Mouse (Mus musculus): ENCODE data around the gene Nfatc2. TPM values are rescaled to one million over a fixed set of nuclear protein-coding genes. Genes with fewer than 3 reads are reported as not detected.

Gene Nfatc2
- polyA plus RNA-seq, 1 experiment, result 7.8 TPM

DNA sequence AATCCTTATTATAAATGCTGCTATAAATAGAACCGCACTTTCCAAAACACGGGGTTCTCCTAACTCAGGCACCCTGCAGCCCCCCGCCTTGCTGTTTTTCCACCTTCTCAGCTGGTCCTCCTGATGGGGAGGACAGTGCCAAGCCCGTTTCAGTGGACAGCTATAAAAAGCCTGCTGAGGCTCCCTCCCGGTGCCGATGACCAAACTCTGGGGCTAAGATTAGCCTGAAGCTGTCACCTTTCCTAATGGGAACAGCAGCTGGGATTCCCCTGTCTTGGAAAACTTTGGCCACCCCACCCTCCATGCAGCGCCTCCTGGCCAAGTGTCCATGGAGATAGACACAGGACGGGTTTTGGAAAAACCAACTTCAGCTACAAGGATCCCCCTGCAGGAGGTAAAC is 81.9 kb downstream of the Nfatc2 start:
- no peaks in the 10 kb centered on the region for H3K9me3 ChIP-seq (replicated peaks; ENCODE audit: control insufficient read depth, insufficient read depth, low read length, poor library complexity, severe bottlenecking)
- no peak overlapping the region for H3K9ac ChIP-seq (ENCODE audit: low read depth, poor library complexity, severe bottlenecking)
- no peaks in the 10 kb centered on the region for H3K4me1 ChIP-seq (ENCODE audit: control insufficient read depth, insufficient read depth, low read length)
- no peak overlapping the region for H3K27ac ChIP-seq (ENCODE audit: insufficient read depth, low read length)
- H3K36me3 ChIP-seq (ENCODE audit: control insufficient read depth, insufficient read depth, low read length, poor library complexity, severe bottlenecking), result no peaks in the 10 kb centered on the region
- TF ChIP-seq CTCF (IDR thresholded peaks at IDR 0.05; ENCODE audit: low read depth, low read length) (no peak), EP300 (IDR thresholded peaks at IDR 0.05; ENCODE audit: insufficient read depth, low read depth, low read length) (no peak), POLR2A (IDR thresholded peaks at IDR 0.05; ENCODE audit: insufficient read depth, low read length) (no peak)
- no peak overlapping the region for H3K4me3 ChIP-seq (ENCODE audit: low read depth, low read length)
- H3K27me3 ChIP-seq (ENCODE audit: control insufficient read depth, insufficient read depth, low read length, poor library complexity, severe bottlenecking), result no peaks in the 10 kb centered on the region

GRCm38 (mm10) chr2:168518256-168518659 is 83.2 kb downstream of the Nfatc2 start:
- Histone ChIP-seq H3K4me1 (ENCODE audit: control insufficient read depth, insufficient read depth, low read length) (no peaks in the 10 kb centered on the region), H3K36me3 (ENCODE audit: control insufficient read depth, insufficient read depth, low read length, poor library complexity, severe bottlenecking) (no peaks in the 10 kb centered on the region), H3K9me3 (replicated peaks; ENCODE audit: control insufficient read depth, insufficient read depth, low read length, poor library complexity, severe bottlenecking) (no peaks in the 10 kb centered on the region), H3K9ac (ENCODE audit: low read depth, poor library complexity, severe bottlenecking) (no peak overlapping the region), H3K27me3 (ENCODE audit: control insufficient read depth, insufficient read depth, low read length, poor library complexity, severe bottlenecking) (no peaks in the 10 kb centered on the region), H3K27ac (ENCODE audit: insufficient read depth, low read length) (no peak overlapping the region), H3K4me3 (ENCODE audit: low read depth, low read length) (no peak overlapping the region)
- TF ChIP-seq CTCF (IDR thresholded peaks at IDR 0.05; ENCODE audit: low read depth, low read length) (no peak), POLR2A (IDR thresholded peaks at IDR 0.05; ENCODE audit: insufficient read depth, low read length) (no peak), EP300 (IDR thresholded peaks at IDR 0.05; ENCODE audit: insufficient read depth, low read depth, low read length) (no peak)

DNA sequence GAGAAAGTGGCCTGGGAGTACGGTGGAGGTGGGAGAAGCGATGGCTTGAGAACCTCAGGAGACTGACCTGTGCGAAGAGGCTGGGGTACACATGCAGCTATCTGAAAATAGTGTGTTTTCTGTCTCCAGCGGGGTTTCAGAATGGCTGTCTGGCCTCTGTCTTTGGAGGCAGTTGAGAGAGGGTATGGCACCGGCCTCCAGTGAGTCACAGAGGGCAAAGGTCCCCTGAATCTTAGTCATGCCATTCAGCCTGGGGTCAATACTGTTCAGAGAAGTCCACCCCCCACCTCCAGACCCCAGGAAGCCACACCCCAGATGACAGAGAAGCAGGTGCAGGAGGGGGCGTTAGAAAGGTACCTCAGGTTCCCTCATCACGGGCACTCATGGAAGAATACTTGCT is 83.7 kb downstream of the Nfatc2 start:
- Histone ChIP-seq H3K27me3 (ENCODE audit: control insufficient read depth, insufficient read depth, low read length, poor library complexity, severe bottlenecking) (no peaks in the 10 kb centered on the region), H3K9me3 (replicated peaks; ENCODE audit: control insufficient read depth, insufficient read depth, low read length, poor library complexity, severe bottlenecking) (no peaks in the 10 kb centered on the region), H3K27ac (ENCODE audit: insufficient read depth, low read length) (no peak overlapping the region), H3K9ac (ENCODE audit: low read depth, poor library complexity, severe bottlenecking) (no peak overlapping the region), H3K4me1 (ENCODE audit: control insufficient read depth, insufficient read depth, low read length) (no peaks in the 10 kb centered on the region), H3K36me3 (ENCODE audit: control insufficient read depth, insufficient read depth, low read length, poor library complexity, severe bottlenecking) (no peaks in the 10 kb centered on the region), H3K4me3 (ENCODE audit: low read depth, low read length) (no peak overlapping the region)
- TF ChIP-seq EP300 (IDR thresholded peaks at IDR 0.05; ENCODE audit: insufficient read depth, low read depth, low read length) (no peak), POLR2A (IDR thresholded peaks at IDR 0.05; ENCODE audit: insufficient read depth, low read length) (no peak), CTCF (IDR thresholded peaks at IDR 0.05; ENCODE audit: low read depth, low read length) (no peak)

DNA sequence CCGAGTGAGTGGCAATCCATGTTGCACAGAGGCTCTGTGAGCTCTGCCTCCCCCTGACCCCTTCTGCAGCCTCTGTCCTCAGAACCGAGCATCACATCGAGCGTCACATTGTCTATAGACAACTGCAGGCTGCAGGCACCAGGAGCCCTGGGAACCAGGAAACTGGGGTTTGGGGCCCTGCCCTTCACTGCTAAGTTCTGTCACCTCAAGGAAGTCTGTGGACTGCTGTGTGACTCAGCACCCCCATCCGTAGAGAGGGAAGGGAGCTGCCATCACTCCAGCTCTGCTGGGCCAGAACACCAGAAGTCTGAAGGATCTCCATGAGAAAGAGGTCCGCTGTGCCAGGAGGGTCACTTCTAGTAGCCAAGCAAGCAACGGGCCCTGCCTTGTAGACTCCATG is 84.7 kb downstream of the Nfatc2 start:
- no peak for TF ChIP-seq POLR2A (IDR thresholded peaks at IDR 0.05; ENCODE audit: insufficient read depth, low read length)
- TF ChIP-seq CTCF (IDR thresholded peaks at IDR 0.05; ENCODE audit: low read depth, low read length), result no peak
- TF ChIP-seq EP300 (IDR thresholded peaks at IDR 0.05; ENCODE audit: insufficient read depth, low read depth, low read length), result no peak
- H3K4me1 ChIP-seq (ENCODE audit: control insufficient read depth, insufficient read depth, low read length), result no peaks in the 10 kb centered on the region
- H3K36me3 ChIP-seq (ENCODE audit: control insufficient read depth, insufficient read depth, low read length, poor library complexity, severe bottlenecking), result no peaks in the 10 kb centered on the region

DNA sequence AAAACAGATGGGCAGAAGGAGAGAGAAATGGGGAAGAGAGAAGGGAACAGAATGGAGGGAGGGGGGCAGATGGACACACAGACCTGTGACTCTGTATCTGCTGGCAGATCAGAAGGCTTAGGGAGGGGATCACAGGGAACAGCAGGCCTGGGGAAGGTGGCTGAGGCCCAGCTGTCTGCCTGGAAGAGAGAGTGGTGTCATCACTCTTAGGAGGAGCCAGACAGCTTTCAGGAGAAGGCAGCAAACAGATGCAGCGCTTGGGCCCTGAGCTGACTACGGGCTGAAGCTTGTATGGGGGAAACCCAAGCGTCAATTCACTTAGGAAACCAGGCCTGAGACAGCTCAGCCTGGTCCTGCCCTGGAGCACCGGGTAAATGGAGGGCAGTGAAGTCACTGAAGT is 86.0 kb downstream of the Nfatc2 start:
- H3K36me3 ChIP-seq (ENCODE audit: control insufficient read depth, insufficient read depth, low read length, poor library complexity, severe bottlenecking), result no peaks in the 10 kb centered on the region
- no peak overlapping the region for H3K4me3 ChIP-seq (ENCODE audit: low read depth, low read length)
- no peaks in the 10 kb centered on the region for H3K4me1 ChIP-seq (ENCODE audit: control insufficient read depth, insufficient read depth, low read length)
- H3K27me3 ChIP-seq (ENCODE audit: control insufficient read depth, insufficient read depth, low read length, poor library complexity, severe bottlenecking), result no peaks in the 10 kb centered on the region
- H3K9me3 ChIP-seq (replicated peaks; ENCODE audit: control insufficient read depth, insufficient read depth, low read length, poor library complexity, severe bottlenecking), result no peaks in the 10 kb centered on the region
- no peak overlapping the region for H3K9ac ChIP-seq (ENCODE audit: low read depth, poor library complexity, severe bottlenecking)
- TF ChIP-seq EP300 (IDR thresholded peaks at IDR 0.05; ENCODE audit: insufficient read depth, low read depth, low read length) (no peak), CTCF (IDR thresholded peaks at IDR 0.05; ENCODE audit: low read depth, low read length) (no peak), POLR2A (IDR thresholded peaks at IDR 0.05; ENCODE audit: insufficient read depth, low read length) (no peak)
- H3K27ac ChIP-seq (ENCODE audit: insufficient read depth, low read length), result no peak overlapping the region

More for the DNA sequence above, 84.7 kb downstream of the Nfatc2 start:
- Histone ChIP-seq H3K9ac (ENCODE audit: low read depth, poor library complexity, severe bottlenecking) (no peak overlapping the region), H3K27me3 (ENCODE audit: control insufficient read depth, insufficient read depth, low read length, poor library complexity, severe bottlenecking) (no peaks in the 10 kb centered on the region), H3K27ac (ENCODE audit: insufficient read depth, low read length) (no peak overlapping the region), H3K9me3 (replicated peaks; ENCODE audit: control insufficient read depth, insufficient read depth, low read length, poor library complexity, severe bottlenecking) (no peaks in the 10 kb centered on the region), H3K4me3 (ENCODE audit: low read depth, low read length) (no peak overlapping the region)

GRCm38 (mm10) chr2:168514131-168514530 is 87.3 kb downstream of the Nfatc2 start:
- no peak overlapping the region for H3K4me3 ChIP-seq (ENCODE audit: low read depth, low read length)
- H3K9ac ChIP-seq (ENCODE audit: low read depth, poor library complexity, severe bottlenecking), result no peak overlapping the region
- H3K27me3 ChIP-seq (ENCODE audit: control insufficient read depth, insufficient read depth, low read length, poor library complexity, severe bottlenecking), result no peaks in the 10 kb centered on the region
- TF ChIP-seq POLR2A (IDR thresholded peaks at IDR 0.05; ENCODE audit: insufficient read depth, low read length), result no peak
- no peak for TF ChIP-seq CTCF (IDR thresholded peaks at IDR 0.05; ENCODE audit: low read depth, low read length)
- TF ChIP-seq EP300 (IDR thresholded peaks at IDR 0.05; ENCODE audit: insufficient read depth, low read depth, low read length), result no peak
- no peaks in the 10 kb centered on the region for H3K36me3 ChIP-seq (ENCODE audit: control insufficient read depth, insufficient read depth, low read length, poor library complexity, severe bottlenecking)
- no peaks in the 10 kb centered on the region for H3K4me1 ChIP-seq (ENCODE audit: control insufficient read depth, insufficient read depth, low read length)
- H3K27ac ChIP-seq (ENCODE audit: insufficient read depth, low read length), result no peak overlapping the region
- no peaks in the 10 kb centered on the region for H3K9me3 ChIP-seq (replicated peaks; ENCODE audit: control insufficient read depth, insufficient read depth, low read length, poor library complexity, severe bottlenecking)

Measured in ES-Bruce4 (cell line).